Mouse (Mus musculus) MEL (cell line): ENCODE measurements at regions not wholly inside any gene's neighbourhood (a gene's known extent, or its start where the extent isn't known, plus 50 kb on each side); places are given as distances from the start of the nearest gene placed in this dataset.

Experiments
- CHD2 ChIP-seq: IDR thresholded peaks from 2 replicates; pipeline ENCODE4 v1.6.1; 2011; ENCODE audit warnings: low read length, improper control_type of control experiment
- CTCF ChIP-seq, 3 experiments: IDR thresholded peaks in 2 of 3; conservative IDR thresholded peaks in 1 of 3; 2 replicates each; pipeline ENCODE4 v1.5.1; 2011 to 2012; ENCODE audit warnings: low read length in 3 of 3, low read depth in 2 of 3, mild to moderate bottlenecking in 2 of 3, improper control_type of control experiment in 1 of 3, inconsistent platforms in 1 of 3, mixed read lengths in 1 of 3, moderate library complexity in 1 of 3; ENCODE audit not compliant: control insufficient read depth in 1 of 3, insufficient read depth in 1 of 3, poor library complexity in 1 of 3, severe bottlenecking in 1 of 3
- HCFC1 ChIP-seq: IDR thresholded peaks from 2 replicates; pipeline ENCODE4 v1.6.1; 2012; ENCODE audit warnings: low read depth, mild to moderate bottlenecking, inconsistent platforms, low read length, improper control_type of control experiment, moderate library complexity
- MXI1 ChIP-seq: IDR thresholded peaks from 2 replicates; pipeline ENCODE4 v1.6.1; 2011; ENCODE audit warnings: mild to moderate bottlenecking, low read depth, low read length, improper control_type of control experiment
- MYB ChIP-seq: IDR thresholded peaks from 2 replicates; pipeline ENCODE4 v1.6.1; 2011; ENCODE audit warnings: mild to moderate bottlenecking, low read depth, low read length, improper control_type of control experiment
- MYC ChIP-seq: IDR thresholded peaks from 2 replicates; pipeline ENCODE4 v1.6.1; 2011; ENCODE audit warnings: low read depth, mild to moderate bottlenecking, low read length, improper control_type of control experiment, moderate library complexity
- NRF1 ChIP-seq: IDR thresholded peaks from 2 replicates; pipeline ENCODE4 v1.6.1; 2014; ENCODE audit warnings: low read depth, mild to moderate bottlenecking, inconsistent platforms, low read length, improper control_type of control experiment, moderate library complexity; ENCODE audit not compliant: poor library complexity, insufficient read depth, severe bottlenecking
- POLR2A ChIP-seq, 2 experiments: IDR thresholded peaks; 2 replicates each; pipeline ENCODE4 v1.6.1; 2011 to 2012; ENCODE audit warnings: low read length in 2 of 2, mild to moderate bottlenecking in 2 of 2, control low read depth in 1 of 2, improper control_type of control experiment in 1 of 2, low read depth in 1 of 2, moderate library complexity in 1 of 2; ENCODE audit not compliant: control insufficient read depth in 1 of 2, insufficient read depth in 1 of 2, poor library complexity in 1 of 2
- SIN3A ChIP-seq: IDR thresholded peaks from 2 replicates; pipeline ENCODE4 v1.6.1; 2012; ENCODE audit warnings: low read length, improper control_type of control experiment, inconsistent platforms
- SMC3 ChIP-seq: IDR thresholded peaks from 2 replicates; pipeline ENCODE4 v1.6.1; 2011; ENCODE audit warnings: low read depth, low read length, improper control_type of control experiment
- USF1 ChIP-seq: IDR thresholded peaks from 2 replicates; pipeline ENCODE4 v1.6.1; 2014; ENCODE audit warnings: low read depth, mild to moderate bottlenecking, inconsistent platforms, low read length, improper control_type of control experiment, moderate library complexity
- USF2 ChIP-seq, 2 experiments: IDR thresholded peaks; 2 replicates each; pipeline ENCODE4 v1.6.1; 2011 to 2012; ENCODE audit warnings: improper control_type of control experiment in 2 of 2, low read length in 2 of 2, borderline replicate concordance in 1 of 2, inconsistent platforms in 1 of 2, low read depth in 1 of 2, mild to moderate bottlenecking in 1 of 2; ENCODE audit not compliant: insufficient read depth in 1 of 2
- ZC3H11A ChIP-seq: IDR thresholded peaks from 2 replicates; pipeline ENCODE4 v1.6.1; 2012; ENCODE audit warnings: low read depth, mild to moderate bottlenecking, inconsistent platforms, low read length, improper control_type of control experiment

GRCm38 (mm10) chr2:129919551-129919950, 92.6 kb upstream of the Tgm3 start:
- TF ChIP-seq NRF1 (no peak), MYC (no peak), CTCF (IDR thresholded peaks at IDR 0.05 in 2 of 3, conservative IDR thresholded peaks at IDR 0.05 in 1 of 3; ENCODE audit: control insufficient read depth in 1 of 3, insufficient read depth in 1 of 3, low read depth in 2 of 3, low read length in 3 of 3, poor library complexity in 1 of 3, severe bottlenecking in 1 of 3) (no peak), ZC3H11A (no peak), HCFC1 (no peak), SMC3 (no peak), POLR2A (IDR thresholded peaks at IDR 0.05; ENCODE audit: control insufficient read depth in 1 of 2, insufficient read depth in 1 of 2, low read depth in 1 of 2, low read length in 2 of 2, poor library complexity in 1 of 2) (no peak), USF2 (IDR thresholded peaks at IDR 0.05; ENCODE audit: borderline replicate concordance in 1 of 2, insufficient read depth in 1 of 2, low read depth in 1 of 2, low read length in 2 of 2) (peak in 1 of 2 experiments; percentile 53; a peak in 1 of 4 replicates), MXI1 (no peak), CHD2 (no peak), USF1 (peak; percentile 87), MYB (no peak), SIN3A (no peak)
